Mouse (Mus musculus): ENCODE results near the gene Dnmt3b. TPM values are rescaled to one million over a fixed set of nuclear protein-coding genes. Genes with fewer than 3 reads are reported as not detected.

Gene Dnmt3b
- polyA plus RNA-seq, 1 experiment from 2014 or later, result 20.6 TPM

Other genes starting within 250 kb of the Dnmt3b start
- gene 4930404H24Rik, start 156.7 kb upstream of the Dnmt3b start, polyA plus RNA-seq (2016; fragmentation: Nextera tagmentation; extraction: Ambion mirVana), result not detected in 2 replicates
- gene Nol4l, start 119.5 kb upstream of the Dnmt3b start, polyA plus RNA-seq (2016; fragmentation: Nextera tagmentation; extraction: Ambion mirVana), result 12.8 and 16.8 TPM in 2 replicates
- 69.7 and 70.5 TPM in 2 replicates for gene Commd7, start 16.7 kb upstream of the Dnmt3b start, polyA plus RNA-seq (2016; fragmentation: Nextera tagmentation; extraction: Ambion mirVana)
- 0.06 TPM in 1 of 2 replicates, not detected in the other for gene Dnmt3c, start 47.2 kb downstream of the Dnmt3b start, polyA plus RNA-seq (2016; fragmentation: Nextera tagmentation; extraction: Ambion mirVana)
- gene Mapre1, start 91.8 kb downstream of the Dnmt3b start, polyA plus RNA-seq (2016; fragmentation: Nextera tagmentation; extraction: Ambion mirVana), result 341 and 354 TPM in 2 replicates
- not detected in 2 replicates for gene Efcab8, start 130.5 kb downstream of the Dnmt3b start, polyA plus RNA-seq (2016; fragmentation: Nextera tagmentation; extraction: Ambion mirVana)
- gene Sun5, start 221.6 kb downstream of the Dnmt3b start, polyA plus RNA-seq (2016; fragmentation: Nextera tagmentation; extraction: Ambion mirVana), result not detected in 2 replicates
- gene Bpifb2, start 225.6 kb downstream of the Dnmt3b start, polyA plus RNA-seq (2016; fragmentation: Nextera tagmentation; extraction: Ambion mirVana), result not detected in 2 replicates